ENCODE assay signal across 15 mouse cellular contexts in the genomic region with DNA sequence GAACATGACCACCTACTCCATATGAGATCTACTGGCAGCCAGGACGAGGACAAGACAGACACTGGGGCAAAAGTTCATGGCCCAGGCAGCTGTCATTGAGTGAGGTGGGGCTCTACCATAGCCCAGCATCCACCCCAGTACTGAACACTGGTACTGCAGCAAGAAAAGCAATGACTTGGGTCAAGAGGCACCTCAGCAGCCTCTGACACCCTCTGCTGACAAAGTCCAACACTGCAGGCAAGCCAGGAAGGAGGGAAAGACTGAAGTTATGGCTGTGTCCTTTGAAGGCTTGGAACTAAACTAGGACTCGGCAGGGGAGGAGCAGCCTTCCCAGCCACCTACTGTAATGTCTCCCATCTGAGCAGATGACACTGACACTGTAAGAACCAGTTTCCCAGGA. TPM values are rescaled to one million over a fixed set of nuclear protein-coding genes. Genes with fewer than 3 reads are reported as not detected.
DNase-seq lines count a peak whose midpoint lies in the region; ATAC-seq and TF ChIP-seq lines count a peak whose summit lies in the region.
"Had no signal": no experiment of that assay in that cellular context is flagged by ENCODE, and none has a peak within 500 bp of the region (broad histone marks: within the 10 kb centered on the region; RNA-seq: fewer than 3 reads in every experiment).

No protein-coding gene starts in this region.

- WGBS in heart, embryonic 12.5 days, result 43% methylated on average over 2 of the region's 2 CpGs
- WGBS in lung, postnatal 0 days, result 24% methylated on average over 2 of the region's 2 CpGs

- no peaks in the 10 kb centered on the region for H3K27me3 ChIP-seq in heart, embryonic 12.5 days (replicated peaks)
- no peaks in the 10 kb centered on the region for H3K27me3 ChIP-seq in lung, postnatal 0 days (replicated peaks; ENCODE audit: insufficient read depth, low read length)
- H3K27me3 ChIP-seq: forebrain, embryonic 15.5 days had no signal

- no peak for TF ChIP-seq EP300 in lung, postnatal 0 days (IDR thresholded peaks at IDR 0.05)

- peak; percentile 47 for TF ChIP-seq CTCF in lung, postnatal 0 days (IDR thresholded peaks at IDR 0.05)

- H3K27ac ChIP-seq in heart, embryonic 12.5 days (ENCODE audit: poor library complexity, severe bottlenecking), result no peak overlapping the region
- H3K27ac ChIP-seq in lung, postnatal 0 days (ENCODE audit: low read length), result no peak overlapping the region
- H3K27ac ChIP-seq: forebrain, embryonic 15.5 days had no signal

- ATAC-seq in heart, embryonic 12.5 days (ENCODE audit: insufficient number of reproducible peaks, low FRiP score), result no peak
- ATAC-seq in lung, postnatal 0 days, result no peak
- ATAC-seq: forebrain, embryonic 15.5 days; inflammation-experienced regulatory T-cells, adult 6 months had no signal

- DNase-seq in adrenal gland, postnatal 10 days, result peak; percentile 20
- no peak for DNase-seq in adrenal gland, postnatal 14 days
- peak; percentile 27 for DNase-seq in heart, postnatal 4 days
- no peak for DNase-seq in lung, postnatal 0 days (ENCODE audit: low spot score)
- no peak for DNase-seq in lung, postnatal 25 days (ENCODE audit: low spot score)
- peak; percentile 55 for DNase-seq in retina, embryonic 14.5 days (ENCODE audit: low spot score)
- no peak for DNase-seq in lung, postnatal 36 days
- DNase-seq: adrenal gland, postnatal 36 days; right cerebral cortex, postnatal 25 days had no signal

- no peak overlapping the region for H3K4me2 ChIP-seq in heart, embryonic 12.5 days
- H3K4me2 ChIP-seq in lung, postnatal 0 days (replicated peaks; ENCODE audit: low read depth, low read length), result no peak overlapping the region
- H3K4me2 ChIP-seq: forebrain, embryonic 15.5 days had no signal

- H3K36me3 ChIP-seq in heart, embryonic 12.5 days, result no peaks in the 10 kb centered on the region
- H3K36me3 ChIP-seq in lung, postnatal 0 days (ENCODE audit: insufficient read depth, low read length), result no peaks in the 10 kb centered on the region
- H3K36me3 ChIP-seq: forebrain, embryonic 15.5 days had no signal

- no peaks in the 10 kb centered on the region for H3K9me3 ChIP-seq in heart, embryonic 12.5 days (replicated peaks)
- no peaks in the 10 kb centered on the region for H3K9me3 ChIP-seq in lung, postnatal 0 days (ENCODE audit: low read length)
- H3K9me3 ChIP-seq: forebrain, embryonic 15.5 days; megakaryocyte, embryonic 14.5 days had no signal

- no peak overlapping the region for H3K9ac ChIP-seq in heart, embryonic 12.5 days
- no peak overlapping the region for H3K9ac ChIP-seq in lung, postnatal 0 days (replicated peaks; ENCODE audit: low read depth)
- H3K9ac ChIP-seq: forebrain, embryonic 15.5 days had no signal

- H3K4me3 ChIP-seq in heart, embryonic 12.5 days, result no peak overlapping the region
- H3K4me3 ChIP-seq in lung, postnatal 0 days (ENCODE audit: low read depth, low read length), result no peak overlapping the region
- H3K4me3 ChIP-seq: forebrain, embryonic 15.5 days; megakaryocyte, embryonic 14.5 days had no signal

- no peaks in the 10 kb centered on the region for H3K4me1 ChIP-seq in heart, embryonic 12.5 days (replicated peaks)
- no peaks in the 10 kb centered on the region for H3K4me1 ChIP-seq in lung, postnatal 0 days (ENCODE audit: insufficient read depth, low read depth, low read length)
- H3K4me1 ChIP-seq: forebrain, embryonic 15.5 days; megakaryocyte, embryonic 14.5 days had no signal

RNA-seq across cellular contexts. Expression of gene Kndc1, which starts 30.2 kb away (rescaled TPM):
- total RNA-seq in adrenal gland, postnatal 10 days (2021), result under 1 TPM; 0.42 to 0.55 TPM
- total RNA-seq in adrenal gland, postnatal 14 days (2021), result 0.63 and 0.71 TPM in 2 replicates
- total RNA-seq in heart, postnatal 4 days (2021), result under 1 TPM; 0.07 to 0.14 TPM
- 0.06 TPM in 1 of 2 replicates, not detected in the other for polyA plus RNA-seq in heart, embryonic 12.5 days (2016; fragmentation: Nextera tagmentation; extraction: Ambion mirVana)
- polyA plus RNA-seq in lung, postnatal 0 days (2015; fragmentation: Nextera tagmentation; extraction: Ambion mirVana), result 0.97 and 0.98 TPM in 2 replicates
- total RNA-seq: granulocyte monocyte progenitor cell, adult 5-6 weeks had no signal
- polyA plus RNA-seq: liver, adult 2 months had no signal

RNA-seq across cellular contexts. Expression of gene Adgra1, which starts 30.3 kb away (rescaled TPM):
- 1 to 10 TPM; 2.4 to 3.9 TPM for total RNA-seq in adrenal gland, postnatal 10 days (2021)
- 2.9 and 3.6 TPM in 2 replicates for total RNA-seq in adrenal gland, postnatal 14 days (2021)
- total RNA-seq in heart, postnatal 4 days (2021), result under 1 TPM; 0.10 to 0.16 TPM
- polyA plus RNA-seq in heart, embryonic 12.5 days (2016; fragmentation: Nextera tagmentation; extraction: Ambion mirVana), result 0.05 and 0.18 TPM in 2 replicates
- polyA plus RNA-seq in lung, postnatal 0 days (2015; fragmentation: Nextera tagmentation; extraction: Ambion mirVana), result 0.11 and 0.49 TPM in 2 replicates
- total RNA-seq: granulocyte monocyte progenitor cell, adult 5-6 weeks; liver, adult 2 months had no signal
- polyA plus RNA-seq: inflammation-experienced regulatory T-cells, adult 6 months; liver, adult 2 months had no signal

Comparison
In these comparisons a context has a peak if more than half of its experiments do, and no peak if none do; other contexts are left out.
1. DNase-seq: peak in adrenal gland, postnatal 10 days (single experiment), heart, postnatal 4 days (single experiment) and retina, embryonic 14.5 days (single experiment); none in adrenal gland, postnatal 14 days (single experiment), lung, postnatal 0 days (single experiment), lung, postnatal 25 days (single experiment) and lung, postnatal 36 days (single experiment).